Mouse (Mus musculus) liver, embryonic 13.5 days (tissue): Measurements from ENCODE around the gene Rfk. TPM values are rescaled to one million over a fixed set of nuclear protein-coding genes. Genes with fewer than 3 reads are reported as not detected.

Source experiments
- ATAC-seq: fragments of 200-750 bp; cut with Nextera tagmentation; 2 replicates; pipeline ENCODE4 v1.8.0; 2017; ENCODE audit warnings: low read depth, mild to moderate bottlenecking, moderate number of reproducible peaks, moderate library complexity
- DNase-seq: peaks from one replicate; pipeline ENCODE4 v3.0.0; 2022
- H3K27ac ChIP-seq: fragments of 300-500 bp; sonication (generic); 2 replicates; pipeline ENCODE4 v1.5.1; 2015; ENCODE audit warnings: moderate library complexity, mild to moderate bottlenecking, inconsistent platforms
- H3K27me3 ChIP-seq: fragments of 300-500 bp; sonication (generic); 2 replicates; pipeline ENCODE4 v1.6.1; 2015; ENCODE audit warnings: mild to moderate bottlenecking, inconsistent platforms
- H3K36me3 ChIP-seq: fragments of 300-500 bp; sonication (generic); 2 replicates; pipeline ENCODE4 v1.6.1; 2015; ENCODE audit warnings: mild to moderate bottlenecking, inconsistent platforms
- H3K4me1 ChIP-seq: fragments of 300-500 bp; sonication (generic); replicated peaks from 2 replicates; pipeline ENCODE4 v1.6.1; 2015; ENCODE audit warnings: inconsistent platforms
- H3K4me2 ChIP-seq: fragments of 300-500 bp; sonication (generic); 2 replicates; pipeline ENCODE4 v1.6.1; 2015; ENCODE audit warnings: inconsistent platforms, mild to moderate bottlenecking, moderate library complexity
- H3K4me3 ChIP-seq: fragments of 300-500 bp; sonication (generic); replicated peaks from 2 replicates; pipeline ENCODE4 v1.5.1; 2015; ENCODE audit warnings: mild to moderate bottlenecking, inconsistent platforms
- H3K9ac ChIP-seq: fragments of 300-500 bp; sonication (generic); 2 replicates; pipeline ENCODE4 v1.6.1; 2015; ENCODE audit warnings: mild to moderate bottlenecking, inconsistent platforms
- H3K9me3 ChIP-seq: fragments of 300-500 bp; sonication (generic); replicated peaks from 2 replicates; pipeline ENCODE4 v1.6.1; 2016; ENCODE audit warnings: inconsistent platforms
- WGBS: fragments of 180-500 bp; shearing (Covaris S2); methylation state at CpG from one replicate; pipeline ENCODE4 v1.1.7; 2015; ENCODE audit not compliant: insufficient replicate concordance; 5-methylcytosine and 5-hydroxymethylcytosine counted together
- polyA plus RNA-seq: library from polyadenylated mRNA; unstranded; fragments of >200 nt; fragmentation: Nextera tagmentation; extraction: Ambion mirVana; gene quantifications from 2 replicates; pipeline ENCODE4 v1.2.1, GENCODE M21; 2015

Rfk gene
- polyA plus RNA-seq, 1 experiment from 2014 or later: 73.0 TPM

GRCm38 (mm10) chr19:17385022-17385421 lies 8.8 kb upstream of the Rfk start:
- Histone ChIP-seq H3K36me3 (no peaks in the 10 kb centered on the region), H3K4me2 (no peak overlapping the region), H3K4me1 (peaks cover 21% of the 10 kb centered on the region), H3K27me3 (no peaks in the 10 kb centered on the region), H3K9ac (no peak overlapping the region), H3K4me3 (no peak overlapping the region), H3K9me3 (no peaks in the 10 kb centered on the region), H3K27ac (no peak overlapping the region)
- DNase-seq (no peak), ATAC-seq (peak; percentile 72)
- 52% methylated on average over 4 of the region's 4 CpGs for WGBS

GRCm38 (mm10) chr19:17385426-17385825 lies 8.4 kb upstream of the Rfk start:
- Histone ChIP-seq H3K27ac (no peak overlapping the region), H3K4me3 (no peak overlapping the region), H3K36me3 (no peaks in the 10 kb centered on the region), H3K27me3 (no peaks in the 10 kb centered on the region), H3K9me3 (no peaks in the 10 kb centered on the region), H3K4me2 (no peak overlapping the region), H3K9ac (no peak overlapping the region), H3K4me1 (peaks cover 21% of the 10 kb centered on the region)
- ATAC-seq: no peak
- DNase-seq: no peak
- 19% methylated on average over 1 of the region's 1 CpGs for WGBS

GRCm38 (mm10) chr19:17386424-17386823 lies 7.4 kb upstream of the Rfk start:
- H3K36me3 ChIP-seq: no peaks in the 10 kb centered on the region
- H3K9me3 ChIP-seq: no peaks in the 10 kb centered on the region
- 82% methylated on average over 6 of the region's 6 CpGs for WGBS
- no peak overlapping the region for H3K4me2 ChIP-seq
- H3K4me3 ChIP-seq: no peak overlapping the region
- H3K4me1 ChIP-seq: peaks cover 21% of the 10 kb centered on the region
- ATAC-seq (no peak), DNase-seq (no peak)
- no peak overlapping the region for H3K9ac ChIP-seq
- no peak overlapping the region for H3K27ac ChIP-seq
- H3K27me3 ChIP-seq: no peaks in the 10 kb centered on the region

GRCm38 (mm10) chr19:17388404-17388803 lies 5.4 kb upstream of the Rfk start:
- Histone ChIP-seq H3K9ac (no peak overlapping the region), H3K4me2 (no peak overlapping the region), H3K27ac (no peak overlapping the region), H3K4me3 (no peak overlapping the region), H3K36me3 (no peaks in the 10 kb centered on the region), H3K4me1 (peaks cover 29% of the 10 kb centered on the region), H3K9me3 (no peaks in the 10 kb centered on the region), H3K27me3 (no peaks in the 10 kb centered on the region)
- DNase-seq (no peak), ATAC-seq (no peak)
- WGBS: 12% methylated on average over 2 of the region's 2 CpGs

GRCm38 (mm10) chr19:17392866-17393265 lies 977 bp upstream of the Rfk start:
- Histone ChIP-seq H3K4me3 (no peak overlapping the region), H3K4me1 (peaks cover 54% of the 10 kb centered on the region), H3K9ac (peak overlapping the region; percentile 48; the same call in 1 of the 2 replicates), H3K9me3 (no peaks in the 10 kb centered on the region), H3K27me3 (no peaks in the 10 kb centered on the region), H3K36me3 (peaks cover 21% of the 10 kb centered on the region), H3K27ac (no peak overlapping the region), H3K4me2 (peak overlapping the region; percentile 55)
- DNase-seq: no peak
- no peak for ATAC-seq
- WGBS: 40% methylated on average over 3 of the region's 3 CpGs

- H3K4me2 ChIP-seq: no peak overlapping the region
- peaks cover 50% of the 10 kb centered on the region for H3K36me3 ChIP-seq
- no peak overlapping the region for H3K27ac ChIP-seq
- H3K4me3 ChIP-seq: no peak overlapping the region
- WGBS: 33% methylated on average over 4 of the region's 4 CpGs
- DNase-seq (no peak), ATAC-seq (no peak)
- H3K9me3 ChIP-seq: no peaks in the 10 kb centered on the region
- no peaks in the 10 kb centered on the region for H3K27me3 ChIP-seq
- H3K9ac ChIP-seq: no peak overlapping the region
- H3K4me1 ChIP-seq: peaks cover 38% of the 10 kb centered on the region
Observed at GRCm38 (mm10) chr19:17396802-17397201, 3.0 kb downstream of the Rfk start.

- DNase-seq: no peak
- Histone ChIP-seq H3K36me3 (peaks cover 50% of the 10 kb centered on the region), H3K27ac (no peak overlapping the region), H3K4me2 (no peak overlapping the region), H3K9ac (no peak overlapping the region), H3K4me1 (peaks cover 35% of the 10 kb centered on the region), H3K4me3 (no peak overlapping the region), H3K27me3 (no peaks in the 10 kb centered on the region), H3K9me3 (no peaks in the 10 kb centered on the region)
- no peak for ATAC-seq
- 72% methylated on average over 5 of the region's 5 CpGs for WGBS
Observed at GRCm38 (mm10) chr19:17397922-17398321, 4.1 kb downstream of the Rfk start.

GRCm38 (mm10) chr19:17399965-17400364 lies 6.1 kb downstream of the Rfk start:
- H3K27me3 ChIP-seq: no peaks in the 10 kb centered on the region
- no peak overlapping the region for H3K9ac ChIP-seq
- H3K36me3 ChIP-seq: peaks cover 50% of the 10 kb centered on the region
- ATAC-seq: no peak
- H3K4me2 ChIP-seq: no peak overlapping the region
- H3K27ac ChIP-seq: no peak overlapping the region
- H3K9me3 ChIP-seq: no peaks in the 10 kb centered on the region
- H3K4me1 ChIP-seq: peaks cover 24% of the 10 kb centered on the region
- H3K4me3 ChIP-seq: no peak overlapping the region
- no peak for DNase-seq
- 79% methylated on average over 4 of the region's 4 CpGs for WGBS

GRCm38 (mm10) chr19:17400571-17400970 lies 6.7 kb downstream of the Rfk start:
- peaks cover 50% of the 10 kb centered on the region for H3K36me3 ChIP-seq
- no peak overlapping the region for H3K27ac ChIP-seq
- H3K4me1 ChIP-seq: peaks cover 18% of the 10 kb centered on the region
- no peak overlapping the region for H3K9ac ChIP-seq
- ATAC-seq (no peak), DNase-seq (no peak)
- no peak overlapping the region for H3K4me2 ChIP-seq
- H3K27me3 ChIP-seq: no peaks in the 10 kb centered on the region
- H3K9me3 ChIP-seq: no peaks in the 10 kb centered on the region
- WGBS: 84% methylated on average over 4 of the region's 4 CpGs
- H3K4me3 ChIP-seq: no peak overlapping the region

- Histone ChIP-seq H3K4me1 (peaks cover 12% of the 10 kb centered on the region), H3K27me3 (no peaks in the 10 kb centered on the region), H3K9me3 (no peaks in the 10 kb centered on the region), H3K27ac (no peak overlapping the region), H3K4me3 (no peak overlapping the region), H3K36me3 (peaks cover 26% of the 10 kb centered on the region), H3K4me2 (no peak overlapping the region), H3K9ac (no peak overlapping the region)
- peak; percentile 28; the same call in 1 of the 2 replicates for ATAC-seq
- no peak for DNase-seq
- WGBS: 76% methylated on average over 4 of the region's 4 CpGs
Observed at GRCm38 (mm10) chr19:17403175-17403574, 9.3 kb downstream of the Rfk start.

GRCm38 (mm10) chr19:17406823-17407222 lies 13.0 kb downstream of the Rfk start:
- H3K27ac ChIP-seq: peak overlapping the region; percentile 55
- ATAC-seq (peak; percentile 81), DNase-seq (peak; percentile 42)

GRCm38 (mm10) chr19:17408591-17408990 lies 14.7 kb downstream of the Rfk start:
- H3K4me1 ChIP-seq: peaks cover 26% of the 10 kb centered on the region
- no peak overlapping the region for H3K27ac ChIP-seq
- peak; percentile 40; the same call in 1 of the 2 replicates for ATAC-seq
- DNase-seq: no peak
- H3K9me3 ChIP-seq: no peaks in the 10 kb centered on the region
- H3K9ac ChIP-seq: no peak overlapping the region
- H3K27me3 ChIP-seq: no peaks in the 10 kb centered on the region
- no peaks in the 10 kb centered on the region for H3K36me3 ChIP-seq
- no peak overlapping the region for H3K4me3 ChIP-seq
- no peak overlapping the region for H3K4me2 ChIP-seq

More at GRCm38 (mm10) chr19:17406823-17407222, 13.0 kb downstream of the Rfk start:
- Histone ChIP-seq H3K9me3 (no peaks in the 10 kb centered on the region), H3K36me3 (no peaks in the 10 kb centered on the region), H3K9ac (no peak overlapping the region), H3K4me1 (peaks cover 26% of the 10 kb centered on the region), H3K4me2 (no peak overlapping the region), H3K27me3 (no peaks in the 10 kb centered on the region), H3K4me3 (no peak overlapping the region)
- WGBS: 75% methylated on average over 5 of the region's 5 CpGs
